Mouse (Mus musculus): ENCODE results near the gene Tmem168.

- TF ChIP-seq GATA1 (IDR thresholded peaks at IDR 0.05; ENCODE audit: low read length), result no peak
- no peak for TF ChIP-seq TAL1 (IDR thresholded peaks at IDR 0.05; ENCODE audit: low read length)
These were observed 11.7 kb upstream of the Tmem168 start for GRCm38 (mm10) chr6:13619618-13620017.

Measured in erythroblast, embryonic 14.5 days (primary cell).